Mouse (Mus musculus): ENCODE results near the gene Gm5868. TPM values are rescaled to one million over a fixed set of nuclear protein-coding genes. Genes with fewer than 3 reads are reported as not detected.

The Gm5868 gene
- polyA plus RNA-seq, 1 experiment from 2014 or later, result 5.9 TPM

Other genes with a start within 250 kb of the Gm5868 start
- 11.2 and 16.2 TPM in 2 replicates for gene Corin, start 83.1 kb downstream of the Gm5868 start, polyA plus RNA-seq (2016; fragmentation: Nextera tagmentation; extraction: Ambion mirVana)
- 24.2 and 24.9 TPM in 2 replicates for gene Nfxl1, start 27.9 kb downstream of the Gm5868 start, polyA plus RNA-seq (2016; fragmentation: Nextera tagmentation; extraction: Ambion mirVana)
- gene Zar1, start 6.3 kb downstream of the Gm5868 start, polyA plus RNA-seq (2016; fragmentation: Nextera tagmentation; extraction: Ambion mirVana), result 4.0 and 5.9 TPM in 2 replicates
- not detected in 2 replicates for gene Cnga1, start 56.7 kb upstream of the Gm5868 start, polyA plus RNA-seq (2016; fragmentation: Nextera tagmentation; extraction: Ambion mirVana)
- gene Nipal1, start 60.2 kb upstream of the Gm5868 start, polyA plus RNA-seq (2016; fragmentation: Nextera tagmentation; extraction: Ambion mirVana), result 0.62 and 1.5 TPM in 2 replicates
- 0.12 TPM in 1 of 2 replicates, not detected in the other for gene Txk, start 165.2 kb upstream of the Gm5868 start, polyA plus RNA-seq (2016; fragmentation: Nextera tagmentation; extraction: Ambion mirVana)

All from hindbrain, embryonic 12.5 days (tissue).